Mouse (Mus musculus) v-Abl transformed pro-B cells (cell line): ENCODE results near the gene Grap2.

Experiments used
- in situ Hi-C, 2 experiments: fragments of 400-800 bp; cut with MboI; formaldehyde crosslinking; loops; one replicate each; pipeline ENCODE4 v1.15.1; 2025; ENCODE audit not compliant: unreplicated experiment in 2 of 2

Grap2 gene

DNA sequence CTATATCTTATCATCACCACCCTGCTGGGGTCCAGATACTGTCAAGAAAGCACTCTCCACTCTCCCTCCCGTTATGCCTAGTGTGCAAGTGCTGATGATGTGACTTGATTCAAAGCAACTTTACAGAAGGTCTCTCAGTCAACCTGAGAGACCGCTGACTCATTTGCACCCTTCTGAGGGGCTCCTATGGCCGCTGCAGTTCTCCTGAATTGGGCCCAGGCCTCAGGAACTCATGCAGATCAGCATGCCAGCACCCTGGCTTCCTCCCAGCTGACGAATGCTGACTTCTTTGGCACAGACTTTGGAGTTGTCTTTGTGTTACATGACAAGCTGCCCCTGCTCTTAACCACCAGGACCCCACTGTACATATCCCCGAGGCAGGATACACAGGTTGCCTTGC lies 21.5 kb downstream of the Grap2 start:
- in situ Hi-C loops, result no loop called here

DNA sequence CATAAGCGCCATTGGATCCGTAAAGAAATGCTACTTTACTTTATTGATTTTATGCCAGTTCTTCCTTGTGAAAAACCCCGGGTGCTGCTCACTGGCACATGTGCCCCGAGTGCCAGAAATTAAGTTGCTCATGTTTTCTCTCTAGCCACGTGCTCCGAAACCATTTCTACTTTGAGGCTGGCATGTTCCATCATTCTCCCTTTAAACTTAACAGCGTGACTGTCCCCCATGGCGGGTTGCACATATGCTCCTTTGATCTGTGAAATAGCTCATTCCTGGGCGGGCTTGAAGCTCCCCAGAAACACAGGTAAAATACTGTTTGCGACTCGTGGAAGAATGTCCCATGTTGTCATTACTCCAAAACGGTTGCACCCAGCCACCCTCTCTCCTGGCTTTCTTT lies 26.4 kb downstream of the Grap2 start:
- in situ Hi-C loops, result no loop called here

DNA sequence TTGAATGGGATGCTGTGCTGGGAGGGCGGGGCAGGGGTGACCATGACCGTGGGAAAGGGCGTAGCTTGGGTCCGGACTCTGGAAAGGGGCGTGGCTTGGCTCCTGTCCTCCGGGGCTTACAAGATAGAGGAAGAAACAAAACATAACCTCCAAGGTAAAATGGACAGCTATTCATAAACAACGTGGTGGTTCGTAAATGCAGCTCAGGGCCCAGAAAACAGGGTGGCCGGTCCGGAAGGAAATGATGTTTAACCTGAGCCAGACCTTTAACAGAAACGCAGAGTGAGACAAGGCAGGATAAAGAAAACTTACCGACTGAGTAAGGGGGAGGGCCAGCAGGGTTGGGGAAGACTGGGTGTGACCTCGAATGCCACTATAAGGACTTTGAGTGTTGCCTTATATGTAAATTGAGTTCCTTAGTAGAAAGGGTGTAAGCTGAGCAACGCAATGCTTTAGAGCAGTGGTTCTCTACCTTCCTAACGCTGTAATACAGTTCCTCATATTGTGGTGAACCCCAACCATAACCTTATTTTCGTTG lies 26.9 kb downstream of the Grap2 start:
- in situ Hi-C loops, result no loop called here

DNA sequence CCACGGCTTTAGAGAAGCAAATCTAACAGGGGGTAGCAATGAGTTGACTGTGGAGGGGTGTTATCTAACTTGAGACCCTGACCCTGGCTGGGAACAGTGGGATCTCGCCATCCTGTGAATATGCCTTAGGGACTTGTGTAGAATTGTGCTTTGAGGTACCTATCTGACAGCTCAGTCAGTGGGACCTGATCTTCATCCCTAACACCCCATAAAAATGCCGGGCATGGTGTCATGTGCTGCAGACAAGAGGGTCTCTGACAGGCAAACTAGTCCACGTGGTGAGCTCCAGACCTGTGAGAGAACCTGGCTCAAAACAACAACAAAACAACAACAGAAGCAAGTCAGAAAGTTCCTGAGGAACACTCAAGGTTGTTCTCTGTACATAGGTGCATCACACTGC lies 27.4 kb downstream of the Grap2 start:
- in situ Hi-C loops, result no loop called here

DNA sequence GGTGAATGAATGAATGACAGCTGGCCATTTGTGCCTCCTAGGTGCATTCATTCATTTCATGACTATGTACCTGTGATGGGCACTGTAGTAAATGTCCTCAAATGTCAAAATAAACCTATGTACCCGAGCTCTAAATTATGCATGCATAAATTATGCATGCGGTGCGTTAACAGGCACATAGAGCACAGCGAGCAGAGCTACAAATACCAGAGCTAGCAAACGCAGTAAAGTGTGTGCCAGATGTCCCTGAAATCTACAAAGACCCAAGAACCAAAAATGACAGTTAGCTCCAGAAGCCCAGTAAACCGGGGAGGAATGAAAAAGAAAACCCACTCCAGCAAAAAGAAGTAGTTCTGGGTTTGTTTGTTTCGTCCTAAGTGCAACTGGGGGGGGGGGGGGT lies 29.1 kb downstream of the Grap2 start:
- in situ Hi-C loops, result no loop called here

DNA sequence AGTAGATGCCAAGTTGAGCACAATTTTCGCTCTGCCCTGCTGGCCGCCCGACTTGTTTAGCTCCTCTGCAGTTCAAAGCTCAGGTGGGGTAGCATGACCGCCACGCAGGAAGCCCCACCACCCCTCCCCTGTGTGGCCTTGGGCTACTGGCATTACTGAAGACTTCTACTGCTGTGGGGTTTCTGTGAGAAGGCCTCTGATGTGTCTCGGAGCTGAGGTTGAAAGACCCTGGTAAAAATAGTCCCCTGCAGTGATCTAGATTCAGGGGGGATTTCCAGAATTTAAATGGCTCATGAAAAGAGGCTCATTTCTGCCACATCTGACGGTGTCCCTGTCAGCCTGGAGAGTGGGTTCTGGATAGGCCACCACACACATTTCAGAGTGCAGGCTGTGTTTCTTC lies 30.1 kb downstream of the Grap2 start:
- in situ Hi-C loops, result no loop called here

DNA sequence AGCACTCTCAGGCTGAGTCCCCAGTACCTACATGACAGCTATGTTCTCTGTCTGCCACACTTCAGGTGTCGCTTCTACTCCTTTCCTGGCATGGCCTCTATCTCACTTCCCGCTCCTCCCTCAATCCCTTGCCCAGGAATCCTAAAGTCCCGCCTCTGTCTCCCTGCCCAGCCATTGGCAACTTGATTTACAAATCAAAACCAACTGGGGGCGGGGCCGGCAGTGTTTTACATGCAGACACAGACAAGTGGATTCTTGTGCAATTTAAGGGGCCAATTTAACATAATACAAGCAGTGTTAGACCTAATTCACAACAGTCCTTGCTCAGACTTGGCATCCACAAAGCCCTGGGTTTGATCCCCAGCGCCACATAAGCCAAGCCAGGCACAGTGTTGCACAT lies 31.6 kb downstream of the Grap2 start:
- in situ Hi-C loops, result no loop called here

DNA sequence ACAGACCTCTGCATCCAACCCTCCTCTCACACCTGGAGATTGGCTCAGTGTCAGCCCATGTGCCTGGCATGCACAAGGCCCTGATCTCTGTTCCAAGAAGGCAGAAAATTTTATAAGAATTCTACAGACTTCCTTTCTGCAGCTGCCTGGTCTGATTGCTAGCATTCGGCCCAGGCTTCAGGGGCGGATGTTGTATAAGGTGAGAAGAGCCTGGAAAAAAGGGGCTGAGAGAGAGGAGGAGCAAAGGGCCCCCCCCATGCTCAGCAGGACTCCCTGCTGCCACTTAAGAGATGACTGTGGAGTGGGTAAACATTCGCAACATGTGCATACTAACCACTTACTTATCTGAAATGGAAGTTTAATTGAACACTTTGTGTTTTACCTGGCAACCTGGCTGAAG lies 35.6 kb downstream of the Grap2 start:
- in situ Hi-C loops, result no loop called here

DNA sequence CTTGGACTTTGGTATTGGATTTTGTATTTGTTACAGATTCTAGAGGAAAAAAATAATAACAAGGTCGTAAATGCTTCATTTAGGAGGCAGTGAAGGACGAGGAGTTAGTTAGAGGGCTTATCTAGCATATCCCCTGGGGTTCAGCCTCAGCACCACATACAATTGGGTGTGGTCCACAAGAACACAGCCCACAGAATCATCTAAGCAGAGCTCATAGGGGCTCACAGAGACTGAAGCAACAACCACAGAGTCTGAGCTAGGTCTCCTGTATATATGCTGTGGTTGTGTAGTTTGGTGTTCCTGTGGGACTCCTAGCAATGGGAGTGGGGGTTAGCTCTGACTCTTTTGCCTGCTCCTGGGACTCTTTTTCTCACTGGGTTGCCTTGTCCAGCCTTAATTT lies 37.9 kb downstream of the Grap2 start:
- in situ Hi-C loops, result loop anchor here in 1 of 2 experiments (5.0 to 10.0 kb wide), 2 partner anchors 38 to 266 kb away; partner anchors contain the start of gene Grap2

DNA sequence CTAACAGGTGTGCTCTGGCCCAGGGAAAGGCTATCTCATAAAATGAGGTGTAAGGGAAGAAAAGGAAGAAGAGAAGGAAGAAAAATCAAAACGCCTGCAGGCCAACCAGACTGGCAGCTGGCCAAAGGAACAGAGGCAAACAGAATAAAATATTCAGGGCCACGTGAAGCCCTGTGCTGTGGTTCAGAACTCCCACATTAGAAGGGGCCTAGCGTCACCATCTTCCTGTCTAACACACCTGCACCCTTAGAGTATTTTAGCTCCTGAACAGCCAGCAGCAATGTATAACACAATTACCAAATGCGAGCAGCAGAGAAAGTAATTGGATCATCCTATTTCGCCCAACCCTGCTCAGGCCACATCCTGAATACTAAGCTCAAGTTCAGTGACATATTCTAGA lies 39.1 kb downstream of the Grap2 start:
- in situ Hi-C loops, result loop anchor here in 1 of 2 experiments (5.0 to 10.0 kb wide), 2 partner anchors 39 to 267 kb away; partner anchors contain the start of gene Grap2

DNA sequence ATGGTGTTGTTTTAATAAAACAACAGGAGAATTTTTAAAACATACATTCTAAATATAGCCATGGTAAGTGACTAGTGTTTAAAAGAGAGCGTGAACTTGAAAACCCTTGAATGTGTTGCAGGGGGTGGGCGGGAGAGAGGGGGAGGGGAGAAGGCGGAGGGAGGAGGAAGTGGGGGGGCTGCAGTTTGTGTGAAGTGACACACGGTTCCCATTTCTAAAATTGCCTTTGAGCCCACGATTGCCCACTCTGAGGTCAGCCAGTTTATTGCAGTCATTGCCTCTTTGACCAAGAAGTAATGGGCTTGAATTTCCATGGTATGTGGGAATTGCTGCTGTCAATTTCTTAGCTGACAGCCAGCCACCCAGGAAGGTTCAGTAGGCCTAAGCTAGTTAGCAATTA lies 41.5 kb downstream of the Grap2 start:
- in situ Hi-C loops, result loop anchor here in 1 of 2 experiments (5.0 to 10.0 kb wide), 2 partner anchors 42 to 269 kb away; partner anchors contain the start of gene Grap2

DNA sequence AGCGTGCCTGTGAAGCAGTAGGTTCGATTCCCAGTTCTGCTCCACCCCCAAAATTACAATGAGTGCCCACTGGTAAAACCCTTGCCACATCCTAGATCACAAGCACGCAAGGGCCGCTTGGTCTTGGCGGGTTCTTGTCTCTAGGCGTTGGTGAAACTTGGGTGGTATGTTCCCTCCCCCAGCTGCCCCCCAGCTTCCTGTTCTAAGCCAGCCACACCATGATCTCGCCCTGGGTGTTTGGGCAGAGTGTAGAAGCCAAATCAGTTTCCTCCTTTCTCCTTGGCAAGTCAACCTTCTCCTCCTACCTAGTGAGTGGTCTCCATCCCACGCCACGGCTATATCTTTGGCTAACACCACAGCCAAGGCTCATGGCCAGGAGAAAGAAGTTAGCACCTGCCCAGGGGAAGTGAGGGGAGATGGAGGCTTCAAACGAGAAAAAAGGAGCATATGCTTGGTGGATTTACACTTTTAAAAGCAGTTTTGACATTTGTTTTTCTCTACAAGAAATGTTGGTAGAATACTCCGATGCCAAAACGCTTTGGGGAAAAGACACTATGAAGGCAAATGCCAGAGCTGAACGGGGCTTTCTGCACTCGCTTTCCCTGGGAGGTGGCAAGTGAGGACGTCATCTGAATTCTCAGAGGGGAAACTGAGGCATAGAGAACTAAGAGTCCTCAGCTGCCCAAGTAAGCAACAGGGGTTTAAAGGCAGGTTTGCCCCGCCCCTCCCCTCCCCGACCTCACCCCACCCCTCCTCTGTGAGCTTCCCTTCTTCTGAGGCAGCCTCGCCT lies 42.3 kb downstream of the Grap2 start:
- in situ Hi-C loops, result loop anchor here (5.0 to 10.0 kb wide), 6 partner anchors 42 to 332 kb away; partner anchors contain the start of gene Grap2 (in 1 of the 2)

DNA sequence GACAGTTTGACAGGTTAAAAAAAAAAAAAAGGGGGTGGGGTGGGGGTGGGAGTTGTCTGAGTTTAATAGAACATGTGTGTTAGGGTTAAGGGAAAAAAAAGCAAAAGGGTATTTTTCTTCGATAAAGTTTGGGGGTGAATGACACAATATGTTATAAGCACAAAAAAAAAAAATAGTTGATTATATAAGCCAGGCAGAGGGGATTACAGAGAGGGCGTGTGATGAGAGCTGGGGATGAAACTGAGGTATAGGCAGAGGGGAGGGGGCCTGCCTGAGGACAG lies 42.8 kb downstream of the Grap2 start:
- in situ Hi-C loops, result loop anchor here (5.0 to 10.0 kb wide), 5 partner anchors 58 to 333 kb away; no protein-coding TSS in a partner anchor

DNA sequence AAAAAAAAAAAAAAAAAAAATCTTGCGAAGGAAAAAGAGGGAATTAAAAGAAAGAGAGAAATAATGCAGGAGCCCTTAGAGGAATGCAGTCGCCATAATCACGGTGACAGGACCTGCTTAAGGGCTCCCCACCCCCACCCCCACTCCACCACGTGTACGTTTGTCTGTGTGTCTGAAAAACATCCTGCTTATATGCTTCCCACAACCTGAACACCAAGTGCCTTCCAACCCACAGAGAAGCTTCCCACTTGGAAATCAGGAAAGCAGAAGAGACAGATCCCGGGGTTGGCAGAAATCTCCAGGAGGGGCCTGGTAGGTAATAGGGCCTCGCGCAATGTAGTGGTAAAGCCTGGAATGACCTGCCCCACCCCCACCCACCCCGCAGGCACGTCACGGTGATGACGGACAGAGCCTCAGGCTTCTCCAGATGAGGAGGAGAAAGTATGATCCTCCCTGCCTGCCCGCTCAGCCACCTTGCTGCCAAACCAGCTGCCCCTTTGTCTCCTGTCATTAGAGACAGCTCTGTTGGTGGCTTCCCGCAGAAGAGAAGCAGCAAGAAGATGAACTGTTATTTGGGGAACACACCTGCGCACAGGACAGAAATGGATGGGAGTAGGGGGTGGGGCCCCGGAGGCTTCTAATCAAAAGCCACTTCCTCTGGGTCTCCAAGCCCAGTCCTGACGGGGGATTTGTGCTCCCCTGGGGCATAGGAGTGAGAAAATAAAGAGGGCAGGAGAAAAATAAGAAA lies 43.4 kb downstream of the Grap2 start:
- in situ Hi-C loops, result loop anchor here (5.0 to 10.0 kb wide), 5 partner anchors 59 to 334 kb away; no protein-coding TSS in a partner anchor

DNA sequence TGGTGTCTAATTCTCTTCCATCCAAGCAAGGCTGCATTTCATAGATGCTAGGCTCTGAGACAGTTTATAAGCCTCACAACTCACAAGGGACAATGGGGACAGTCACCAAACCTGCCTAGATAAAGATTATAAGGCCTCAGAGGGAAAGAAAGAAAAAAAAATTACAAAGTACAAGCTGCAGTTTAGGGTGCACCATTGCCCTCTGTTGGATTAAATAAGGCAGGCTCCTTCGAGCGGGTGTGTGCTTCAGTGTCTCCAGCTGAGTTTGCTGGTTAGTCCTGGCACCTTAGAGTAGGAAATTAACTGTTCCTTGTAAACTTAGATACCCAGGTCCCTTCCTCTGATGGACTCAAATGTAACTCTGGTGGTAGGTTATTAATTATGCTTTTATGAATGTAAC lies 45.4 kb downstream of the Grap2 start:
- in situ Hi-C loops, result loop anchor here (5.0 to 10.0 kb wide), 5 partner anchors 61 to 336 kb away; no protein-coding TSS in a partner anchor

DNA sequence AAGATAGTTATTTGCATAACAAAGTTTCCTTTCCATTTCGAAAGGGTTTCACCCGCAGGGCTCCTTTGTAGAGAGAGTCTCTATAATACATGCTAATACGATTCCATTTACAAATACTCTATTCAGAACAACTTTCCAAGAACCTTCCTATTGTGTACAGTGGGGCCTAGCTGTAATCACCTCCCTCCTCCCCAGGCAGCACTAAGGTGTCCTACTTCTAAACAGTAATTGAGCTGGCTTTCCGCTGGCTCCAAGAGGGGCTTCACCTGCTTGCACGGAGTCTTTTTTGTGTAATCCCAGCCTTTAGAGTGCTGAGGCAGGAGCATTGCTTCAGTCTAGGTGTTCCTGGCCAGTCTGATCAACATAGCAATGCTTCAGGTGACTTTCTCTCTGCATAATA lies 46.8 kb downstream of the Grap2 start:
- in situ Hi-C loops, result loop anchor here (5.0 to 10.0 kb wide), 5 partner anchors 62 to 337 kb away; no protein-coding TSS in a partner anchor

DNA sequence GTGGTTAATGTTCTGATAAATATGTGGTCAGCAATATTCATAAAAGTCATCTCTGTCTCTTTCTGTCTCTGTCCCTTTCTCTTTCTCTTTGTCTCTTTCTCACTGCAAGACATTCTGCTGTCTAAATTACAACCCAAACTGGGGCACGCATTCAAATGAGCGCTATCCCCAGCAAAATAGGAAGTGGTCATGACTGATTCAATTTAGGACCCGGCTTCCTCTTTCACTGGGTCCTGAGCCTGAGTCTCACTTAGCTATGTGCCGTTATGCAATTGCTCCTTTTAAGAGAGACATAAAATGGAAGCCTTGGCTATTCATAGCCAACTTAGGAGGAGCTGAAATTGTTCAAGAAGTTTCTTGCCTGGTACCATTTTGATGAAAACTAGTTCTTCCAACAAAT lies 47.4 kb downstream of the Grap2 start:
- in situ Hi-C loops, result loop anchor here (5.0 to 10.0 kb wide), 5 partner anchors 62 to 337 kb away; no protein-coding TSS in a partner anchor

DNA sequence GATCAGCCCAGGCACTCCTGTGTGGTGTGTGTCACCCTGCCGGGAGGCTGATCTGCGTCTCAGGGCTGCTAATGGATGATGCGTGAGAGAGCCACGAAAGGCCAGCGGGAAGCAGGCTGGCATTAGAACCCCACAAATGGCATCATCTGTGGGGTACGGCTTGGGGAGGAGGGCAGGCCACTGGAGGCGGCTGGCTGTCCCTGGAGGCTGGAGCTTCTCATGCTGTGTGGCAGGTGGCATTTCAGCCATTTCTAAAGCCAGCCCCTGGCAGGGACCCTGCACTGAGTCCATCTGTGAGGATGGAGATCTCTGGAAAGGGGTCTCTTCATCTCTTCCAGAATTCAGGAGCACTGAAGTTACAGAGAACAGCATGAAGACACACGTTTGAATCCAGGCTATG lies 48.0 kb downstream of the Grap2 start:
- in situ Hi-C loops, result no loop called here

DNA sequence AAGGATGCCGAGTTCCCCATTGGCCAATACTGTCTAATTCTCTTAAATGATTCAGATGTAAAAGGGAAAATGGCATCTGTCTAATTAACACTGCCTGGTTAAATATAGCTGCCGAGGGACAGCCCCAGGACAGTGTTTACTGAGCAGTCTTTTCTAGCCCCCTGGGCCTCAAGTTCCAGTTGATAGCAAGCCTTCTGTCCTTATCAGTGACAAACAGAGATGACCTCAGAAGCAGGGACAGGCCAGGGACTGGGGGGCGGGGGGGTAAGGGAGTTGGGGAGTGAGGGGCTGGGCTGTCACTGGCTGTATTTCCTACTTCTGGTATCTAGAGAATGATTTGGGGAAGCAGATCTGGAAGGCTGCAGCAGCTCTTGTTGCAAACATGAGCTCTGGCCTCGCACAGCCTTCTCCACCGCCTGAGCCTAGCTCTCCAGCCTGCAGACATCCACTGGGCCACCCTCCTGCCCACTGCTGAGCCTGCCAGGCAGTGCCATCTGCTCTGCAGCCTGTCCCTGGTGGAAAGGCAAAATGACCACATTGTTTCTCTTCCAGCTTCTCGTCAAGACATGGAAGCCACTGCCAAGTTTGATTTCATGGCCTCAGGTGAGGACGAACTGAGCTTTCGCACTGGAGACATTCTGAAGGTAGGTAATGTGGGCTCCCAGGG lies 50.9 kb downstream of the Grap2 start:
- in situ Hi-C loops, result no loop called here

DNA sequence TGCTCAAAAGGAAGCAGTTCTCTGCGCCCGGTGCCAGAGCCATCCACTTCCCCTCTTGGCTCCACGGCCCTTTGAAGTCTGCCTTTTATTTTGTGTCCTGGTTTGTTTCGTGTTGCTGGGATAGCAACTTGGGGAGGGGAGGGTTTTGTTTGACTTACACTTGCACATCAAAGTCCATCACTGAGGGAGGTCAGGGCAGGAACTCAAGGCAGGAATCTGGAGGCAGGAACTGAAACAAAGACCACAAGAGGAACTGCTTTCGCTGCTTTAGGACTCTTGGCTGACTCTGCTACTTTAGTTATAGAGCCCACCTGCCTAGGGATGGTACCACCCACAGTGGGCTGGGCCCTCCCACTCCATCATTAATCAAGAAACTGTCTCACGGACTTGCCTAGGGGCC lies 54.1 kb downstream of the Grap2 start:
- in situ Hi-C loops, result loop anchor here in 1 of 2 experiments (25.0 kb wide), 1 partner anchor 161 kb away; no protein-coding TSS in a partner anchor

DNA sequence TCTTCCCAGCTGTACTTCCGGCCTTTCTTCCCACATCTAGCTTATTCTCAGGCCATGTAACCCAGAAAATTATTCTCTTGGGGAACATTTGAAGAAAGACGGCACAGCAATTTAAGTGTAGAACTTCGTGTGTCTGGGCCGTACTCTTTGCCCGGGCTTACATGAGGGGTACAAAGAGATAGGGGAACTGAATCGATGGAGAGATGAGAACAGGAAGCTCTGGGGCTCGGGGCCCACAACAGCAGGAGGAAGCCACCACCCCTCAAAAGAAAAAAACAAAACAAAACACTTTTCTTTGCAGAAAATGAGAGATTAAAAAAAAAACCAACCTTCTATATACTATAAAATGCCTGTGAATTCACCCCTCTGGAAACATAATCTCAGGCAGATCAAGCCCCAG lies 57.8 kb downstream of the Grap2 start:
- in situ Hi-C loops, result loop anchor here (5.0 to 25.0 kb wide), 4 partner anchors 67 to 365 kb away; partner anchors contain the start of gene Rps19bp1 (in 1 of the 2)
